Mouse (Mus musculus) midbrain, postnatal 0 days (tissue): ENCODE measurements around the gene Tent5c. TPM values are rescaled to one million over a fixed set of nuclear protein-coding genes. Genes with fewer than 3 reads are reported as not detected.

ENCODE experiments used
- ATAC-seq: fragments of 200-750 bp; cut with Nextera tagmentation; 2 replicates; pipeline ENCODE4 v1.8.0; 2017; ENCODE audit warnings: moderate number of reproducible peaks, mild to moderate bottlenecking, moderate TSS enrichment, moderate library complexity; ENCODE audit not compliant: low FRiP score
- DNase-seq: peaks from one replicate; pipeline ENCODE4 v3.0.0-alpha.2; 2015; ENCODE audit warnings: low spot score
- H3K27ac ChIP-seq: fragments of 300-500 bp; sonication (generic); 2 replicates; pipeline ENCODE4 v1.5.1; 2014; ENCODE audit warnings: low read depth, mild to moderate bottlenecking, low read length, mixed read lengths
- H3K27me3 ChIP-seq: fragments of 300-500 bp; sonication (generic); 2 replicates; pipeline ENCODE4 v1.6.1; 2014; ENCODE audit warnings: low read length, control low read depth, mixed read lengths; ENCODE audit not compliant: insufficient read depth
- H3K36me3 ChIP-seq: fragments of 300-500 bp; sonication (generic); 2 replicates; pipeline ENCODE4 v1.6.1; 2014; ENCODE audit warnings: low read length, control low read depth, mixed read lengths; ENCODE audit not compliant: insufficient read depth
- H3K4me1 ChIP-seq: fragments of 300-500 bp; sonication (generic); 2 replicates; pipeline ENCODE4 v1.6.1; 2014; ENCODE audit warnings: mild to moderate bottlenecking, control low read depth, antibody characterized with exemption, low read length, mixed read lengths; ENCODE audit not compliant: insufficient read depth
- H3K4me2 ChIP-seq: fragments of 300-500 bp; sonication (generic); 2 replicates; pipeline ENCODE4 v1.6.1; 2014; ENCODE audit warnings: low read depth, mild to moderate bottlenecking, low read length, mixed read lengths; ENCODE audit not compliant: poor library complexity, severe bottlenecking
- H3K4me3 ChIP-seq: fragments of 300-500 bp; sonication (generic); 2 replicates; pipeline ENCODE4 v1.5.1; 2014; ENCODE audit warnings: low read depth, mild to moderate bottlenecking, low read length, moderate library complexity
- H3K9ac ChIP-seq: fragments of 300-500 bp; sonication (generic); replicated peaks from 2 replicates; pipeline ENCODE4 v1.6.1; 2014; ENCODE audit warnings: mild to moderate bottlenecking, low read length, moderate library complexity, mixed read lengths; ENCODE audit not compliant: poor library complexity, severe bottlenecking
- H3K9me3 ChIP-seq: fragments of 300-500 bp; sonication (generic); 2 replicates; pipeline ENCODE4 v1.6.1; 2016; ENCODE audit warnings: low read length, control low read depth
- CTCF ChIP-seq: IDR thresholded peaks from 2 replicates; pipeline ENCODE4 v1.5.1; 2016; ENCODE audit warnings: antibody characterized with exemption, mild to moderate bottlenecking
- WGBS: fragments of 180-500 bp; shearing (Covaris S2); extraction: QIAGEN DNeasy Blood & Tissue Kit; methylation state at CpG from one replicate; pipeline ENCODE4 v1.1.7; 2014; 5-methylcytosine and 5-hydroxymethylcytosine counted together
- polyA plus RNA-seq: library from polyadenylated mRNA; unstranded; fragments of >200 nt; fragmentation: Nextera tagmentation; extraction: Ambion mirVana; gene quantifications from 2 replicates; pipeline ENCODE4 v1.2.1, GENCODE M21; 2015
- total RNA-seq: library from RNA; depleted of rRNA; stranded (reverse); fragments of >200 nt; gene quantifications from 2 replicates; pipeline ENCODE4 v1.2.3, GENCODE M21; 2014

Tent5c gene
- total and polyA plus RNA-seq, 2 experiments from 2014 or later: 0.69 to 1.9 TPM

DNA sequence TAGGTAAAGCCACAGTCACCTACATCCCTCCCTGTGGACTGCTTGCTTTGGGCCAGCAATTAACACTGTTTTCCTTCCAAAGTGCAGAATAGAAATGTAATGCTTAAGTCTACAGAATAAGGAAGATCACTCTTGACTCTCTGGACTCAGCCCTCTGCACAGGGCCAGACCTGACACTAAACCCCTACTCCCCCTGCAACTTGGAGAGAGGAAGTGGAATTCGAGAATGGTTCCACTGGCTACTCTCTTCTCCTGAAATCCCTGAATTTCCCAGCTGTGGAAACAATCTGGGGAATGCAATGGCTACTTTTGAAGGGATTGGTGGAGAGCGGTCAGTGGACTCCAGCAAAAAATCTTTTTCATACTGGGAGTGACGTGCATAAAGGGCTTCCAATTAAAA, 18.2 kb downstream of the Tent5c start:
- no peak for ATAC-seq

DNA sequence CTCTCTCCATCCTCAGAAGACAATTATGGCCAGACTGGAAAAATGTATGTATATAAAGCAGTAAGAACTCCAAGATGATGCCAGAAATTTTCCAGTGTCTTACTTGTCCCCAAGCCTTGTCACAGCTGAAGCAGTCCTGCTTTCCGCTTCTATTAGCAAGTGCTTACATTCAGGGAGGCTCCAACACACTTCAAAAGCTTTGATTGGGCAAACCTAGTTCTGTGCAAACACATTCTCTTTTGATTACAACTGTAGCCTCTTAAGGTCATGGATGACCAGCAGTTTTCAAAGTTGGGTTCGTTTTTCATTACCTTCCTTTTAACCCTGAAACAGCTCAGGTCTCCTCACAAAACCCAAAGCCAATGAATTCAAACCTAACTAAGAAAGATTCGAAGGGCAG, 19.0 kb downstream of the Tent5c start:
- H3K4me1 ChIP-seq: no peaks in the 10 kb centered on the region
- no peaks in the 10 kb centered on the region for H3K9me3 ChIP-seq
- no peak for TF ChIP-seq CTCF
- WGBS: 83% methylated on average over 3 of the region's 3 CpGs
- H3K27ac ChIP-seq: no peak overlapping the region
- DNase-seq: no peak
- no peak overlapping the region for H3K9ac ChIP-seq
- no peaks in the 10 kb centered on the region for H3K27me3 ChIP-seq
- H3K4me2 ChIP-seq: no peak overlapping the region
- no peaks in the 10 kb centered on the region for H3K36me3 ChIP-seq
- ATAC-seq: no peak
- no peak overlapping the region for H3K4me3 ChIP-seq

More for the DNA sequence above, 18.2 kb downstream of the Tent5c start:
- Histone ChIP-seq H3K36me3 (no peaks in the 10 kb centered on the region), H3K27me3 (no peaks in the 10 kb centered on the region), H3K4me1 (no peaks in the 10 kb centered on the region), H3K9me3 (no peaks in the 10 kb centered on the region), H3K27ac (no peak overlapping the region), H3K4me2 (no peak overlapping the region), H3K9ac (no peak overlapping the region), H3K4me3 (no peak overlapping the region)
- 81% methylated on average over 3 of the region's 3 CpGs for WGBS
- no peak for TF ChIP-seq CTCF
- DNase-seq: no peak

DNA sequence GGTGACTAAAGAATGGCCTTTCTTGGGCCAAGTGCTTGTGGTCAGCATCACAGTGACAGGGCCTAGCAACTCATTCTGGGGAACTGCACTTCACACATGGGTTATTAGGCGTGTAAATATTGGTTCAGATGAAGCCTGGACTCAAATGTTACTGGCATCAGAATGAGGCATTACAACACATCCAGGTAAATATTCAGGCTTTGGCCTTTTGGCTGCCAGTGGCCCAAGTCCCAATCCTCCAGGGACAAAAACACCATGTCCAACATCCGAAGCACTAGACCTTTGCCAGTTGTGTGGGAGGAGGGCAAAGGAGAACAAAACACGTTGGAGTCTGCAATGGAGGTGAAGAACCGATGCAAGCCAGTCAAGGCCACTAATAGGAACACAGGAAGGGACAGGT, 22.6 kb downstream of the Tent5c start:
- no peak overlapping the region for H3K4me2 ChIP-seq
- no peak overlapping the region for H3K9ac ChIP-seq
- H3K4me1 ChIP-seq: 0 out of 2 replicates have a peak, but pooled peaks cover 4% of the 10 kb centered on the region
- H3K27ac ChIP-seq: no peak overlapping the region
- no peaks in the 10 kb centered on the region for H3K9me3 ChIP-seq
- no peaks in the 10 kb centered on the region for H3K27me3 ChIP-seq
- no peak overlapping the region for H3K4me3 ChIP-seq
- ATAC-seq (no peak), DNase-seq (no peak)
- WGBS: 88% methylated on average over 4 of the region's 4 CpGs
- no peak for TF ChIP-seq CTCF
- H3K36me3 ChIP-seq: no peaks in the 10 kb centered on the region

DNA sequence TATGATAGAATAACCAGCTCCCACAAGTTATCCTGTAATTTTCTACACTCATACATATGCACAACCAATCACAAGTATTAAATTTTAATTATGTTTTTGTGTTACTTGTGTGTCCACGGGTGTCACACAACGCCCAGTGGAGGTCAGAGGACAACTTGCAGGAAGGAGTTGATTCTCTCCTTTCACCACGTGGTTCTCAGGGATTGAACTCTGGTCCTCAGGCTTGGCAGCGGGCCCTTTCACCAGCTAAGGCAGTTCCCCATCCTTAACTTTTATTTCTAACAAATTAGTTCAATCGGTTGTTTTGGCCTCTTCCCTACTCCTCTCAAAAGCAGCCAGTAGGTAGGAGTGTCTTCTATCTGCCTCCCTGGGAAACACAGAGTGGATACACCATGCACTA, 24.5 kb downstream of the Tent5c start:
- Histone ChIP-seq H3K9ac (no peak overlapping the region), H3K4me2 (no peak overlapping the region), H3K4me1 (0 out of 2 replicates have a peak, but pooled peaks cover 4% of the 10 kb centered on the region), H3K27me3 (no peaks in the 10 kb centered on the region), H3K36me3 (no peaks in the 10 kb centered on the region), H3K9me3 (no peaks in the 10 kb centered on the region), H3K4me3 (no peak overlapping the region), H3K27ac (no peak overlapping the region)
- ATAC-seq (no peak), DNase-seq (no peak)
- 95% methylated on average over 5 of the region's 5 CpGs for WGBS
- no peak for TF ChIP-seq CTCF

- 74% methylated on average over 2 of the region's 2 CpGs for WGBS
- ATAC-seq (no peak), DNase-seq (no peak)
- Histone ChIP-seq H3K9me3 (no peaks in the 10 kb centered on the region), H3K4me2 (no peak overlapping the region), H3K27me3 (no peaks in the 10 kb centered on the region), H3K36me3 (no peaks in the 10 kb centered on the region), H3K9ac (no peak overlapping the region), H3K27ac (no peak overlapping the region), H3K4me3 (no peak overlapping the region), H3K4me1 (0 out of 2 replicates have a peak, but pooled peaks cover 4% of the 10 kb centered on the region)
- TF ChIP-seq CTCF: no peak
These were observed 25.2 kb downstream of the Tent5c start for GRCm38 (mm10) chr3:100463959-100464265.

GRCm38 (mm10) chr3:100463160-100463958, 25.8 kb downstream of the Tent5c start:
- TF ChIP-seq CTCF: no peak
- Histone ChIP-seq H3K4me1 (0 out of 2 replicates have a peak, but pooled peaks cover 4% of the 10 kb centered on the region), H3K9me3 (no peaks in the 10 kb centered on the region), H3K4me2 (no peak overlapping the region), H3K9ac (no peak overlapping the region), H3K27me3 (no peaks in the 10 kb centered on the region), H3K36me3 (no peaks in the 10 kb centered on the region), H3K27ac (no peak overlapping the region), H3K4me3 (no peak overlapping the region)
- 17% methylated on average over 12 of the region's 12 CpGs for WGBS
- ATAC-seq: peak; percentile 14; the same call in 1 of the 2 replicates
- DNase-seq: peak; percentile 13
